Mouse (Mus musculus) thymus, postnatal 0 days (tissue): Measurements from ENCODE around the gene Megf6. TPM values are rescaled to one million over a fixed set of nuclear protein-coding genes. Genes with fewer than 3 reads are reported as not detected.

Experiments
- DNase-seq: peaks from one replicate; pipeline ENCODE4 v3.0.0-alpha.2; 2015; ENCODE audit warnings: low spot score
- polyA plus RNA-seq: library from polyadenylated mRNA; unstranded; fragments of >200 nt; fragmentation: Nextera tagmentation; extraction: Ambion mirVana; gene quantifications from 2 replicates; pipeline ENCODE4 v1.2.1, GENCODE M21; 2015

The Megf6 gene
- polyA plus RNA-seq, 1 experiment from 2014 or later: 14.8 TPM

- DNase-seq: no peak
Measured at GRCm38 (mm10) chr4:154211459-154211858, 40.9 kb downstream of the Megf6 start.

GRCm38 (mm10) chr4:154213586-154213985 is 43.1 kb downstream of the Megf6 start:
- no peak for DNase-seq

- no peak for DNase-seq
Measured at GRCm38 (mm10) chr4:154214075-154214474, 43.5 kb downstream of the Megf6 start.

GRCm38 (mm10) chr4:154217711-154218350 is 47.3 kb downstream of the Megf6 start:
- DNase-seq: no peak

- no peak for DNase-seq
Measured at GRCm38 (mm10) chr4:154222773-154223172, 52.2 kb downstream of the Megf6 start.

- DNase-seq: no peak
Measured at GRCm38 (mm10) chr4:154224267-154224969, 53.9 kb downstream of the Megf6 start.

- DNase-seq: no peak
Measured at GRCm38 (mm10) chr4:154224970-154225309, 54.4 kb downstream of the Megf6 start.

- DNase-seq: no peak
Measured at GRCm38 (mm10) chr4:154226678-154227077, 56.1 kb downstream of the Megf6 start.

GRCm38 (mm10) chr4:154228336-154228735 is 57.8 kb downstream of the Megf6 start:
- no peak for DNase-seq

- no peak for DNase-seq
Measured at GRCm38 (mm10) chr4:154229569-154229968, 59.0 kb downstream of the Megf6 start.

GRCm38 (mm10) chr4:154231380-154231779 is 60.9 kb downstream of the Megf6 start:
- no peak for DNase-seq

- DNase-seq: no peak
Measured at GRCm38 (mm10) chr4:154232295-154232694, 61.8 kb downstream of the Megf6 start.

GRCm38 (mm10) chr4:154236001-154236400 is 65.5 kb downstream of the Megf6 start:
- DNase-seq: no peak

- no peak for DNase-seq
Measured at GRCm38 (mm10) chr4:154236893-154237292, 66.4 kb downstream of the Megf6 start.

GRCm38 (mm10) chr4:154237306-154237705 is 66.8 kb downstream of the Megf6 start:
- no peak for DNase-seq

- DNase-seq: no peak
Measured at GRCm38 (mm10) chr4:154239199-154239598, 68.7 kb downstream of the Megf6 start.

GRCm38 (mm10) chr4:154240608-154241007 is 70.1 kb downstream of the Megf6 start:
- no peak for DNase-seq

GRCm38 (mm10) chr4:154245342-154245741 is 74.8 kb downstream of the Megf6 start:
- no peak for DNase-seq

- peak; percentile 37 for DNase-seq
Measured at GRCm38 (mm10) chr4:154246115-154247040, 75.8 kb downstream of the Megf6 start.

GRCm38 (mm10) chr4:154247207-154248091 is 76.9 kb downstream of the Megf6 start:
- DNase-seq: no peak
